Mouse (Mus musculus): ENCODE measurements at regions not wholly inside any gene's neighbourhood (a gene's known extent, or its start where the extent isn't known, plus 50 kb on each side); places are given as distances from the start of the nearest gene placed in this dataset.
A peak's percentile ranks its signal among the peaks of the same experiment; 100 is the strongest.

GRCm38 (mm10) chr5:120024071-120024470 lies 92.2 kb upstream of the Rbm19 start:
- DNase-seq (ENCODE audit: low spot score in 2 of 2): no peak

GRCm38 (mm10) chr5:120025212-120025611 lies 91.1 kb upstream of the Rbm19 start:
- no peak for DNase-seq (ENCODE audit: low spot score in 2 of 2)

- DNase-seq (ENCODE audit: low spot score in 2 of 2): no peak
Observed at GRCm38 (mm10) chr5:120030904-120031303, 85.4 kb upstream of the Rbm19 start.

GRCm38 (mm10) chr5:120031614-120032013 lies 84.7 kb upstream of the Rbm19 start:
- DNase-seq (ENCODE audit: low spot score in 2 of 2): no peak

GRCm38 (mm10) chr5:120034499-120035077 lies 81.7 kb upstream of the Rbm19 start:
- no peak for DNase-seq (ENCODE audit: low spot score in 2 of 2)

- DNase-seq (ENCODE audit: low spot score in 2 of 2): no peak
Observed at GRCm38 (mm10) chr5:120035251-120035650, 81.0 kb upstream of the Rbm19 start.

GRCm38 (mm10) chr5:120037806-120038205 lies 78.5 kb upstream of the Rbm19 start:
- DNase-seq (ENCODE audit: low spot score in 2 of 2): no peak

GRCm38 (mm10) chr5:120043786-120044185 lies 72.5 kb upstream of the Rbm19 start:
- peak; percentile 13 to 56 for DNase-seq (ENCODE audit: low spot score in 2 of 2)

GRCm38 (mm10) chr5:120049063-120049781 lies 67.0 kb upstream of the Rbm19 start:
- peak in 1 of 2 experiments; percentile 18 for DNase-seq (ENCODE audit: low spot score in 2 of 2)

- no peak for DNase-seq (ENCODE audit: low spot score in 2 of 2)
Observed at GRCm38 (mm10) chr5:120050728-120051436, 65.4 kb upstream of the Rbm19 start.

- no peak for DNase-seq (ENCODE audit: low spot score in 2 of 2)
Observed at GRCm38 (mm10) chr5:120054498-120055167, 61.6 kb upstream of the Rbm19 start.
